Mouse (Mus musculus) neural tube, embryonic 11.5 days (tissue): Measurements from ENCODE around the gene Eps8. TPM values are rescaled to one million over a fixed set of nuclear protein-coding genes. Genes with fewer than 3 reads are reported as not detected.

ENCODE experiments used
- ATAC-seq: fragments of 200-750 bp; cut with Nextera tagmentation; 2 replicates; pipeline ENCODE4 v1.8.0; 2017; ENCODE audit warnings: moderate number of reproducible peaks, mild to moderate bottlenecking, moderate TSS enrichment, moderate library complexity; ENCODE audit not compliant: insufficient read depth, low FRiP score, low TSS enrichment
- DNase-seq: peaks from one replicate; pipeline ENCODE4 v3.0.0-alpha.2; 2015; ENCODE audit warnings: low spot score
- H3K27ac ChIP-seq: fragments of 300-500 bp; sonication (generic); 2 replicates; pipeline ENCODE4 v1.5.1; 2014; ENCODE audit warnings: low read depth, mild to moderate bottlenecking, low read length
- H3K27me3 ChIP-seq: fragments of 300-500 bp; sonication (generic); 2 replicates; pipeline ENCODE4 v1.6.1; 2014; ENCODE audit warnings: mild to moderate bottlenecking, low read length, mixed read lengths; ENCODE audit not compliant: control insufficient read depth, insufficient read depth
- H3K36me3 ChIP-seq: fragments of 300-500 bp; sonication (generic); 2 replicates; pipeline ENCODE4 v1.6.1; 2014; ENCODE audit warnings: mild to moderate bottlenecking, low read length, moderate library complexity, mixed read lengths; ENCODE audit not compliant: control insufficient read depth, insufficient read depth
- H3K4me1 ChIP-seq: fragments of 300-500 bp; sonication (generic); 2 replicates; pipeline ENCODE4 v1.6.1; 2014; ENCODE audit warnings: low read length, mixed read lengths; ENCODE audit not compliant: control insufficient read depth, insufficient read depth
- H3K4me2 ChIP-seq: fragments of 300-500 bp; sonication (generic); 2 replicates; pipeline ENCODE4 v1.6.1; 2014; ENCODE audit warnings: low read depth, mild to moderate bottlenecking, moderate library complexity
- H3K4me3 ChIP-seq: fragments of 300-500 bp; sonication (generic); 2 replicates; pipeline ENCODE4 v1.5.1; 2014; ENCODE audit warnings: low read depth, low read length
- H3K9ac ChIP-seq: fragments of 300-500 bp; sonication (generic); 2 replicates; pipeline ENCODE4 v1.6.1; 2014; ENCODE audit warnings: mild to moderate bottlenecking, low read length
- H3K9me3 ChIP-seq: fragments of 300-500 bp; sonication (generic); 2 replicates; pipeline ENCODE4 v1.6.1; 2016; ENCODE audit warnings: low read length; ENCODE audit not compliant: control insufficient read depth
- WGBS: fragments of 180-500 bp; shearing (Covaris S2); extraction: QIAGEN DNeasy Blood & Tissue Kit; methylation state at CpG from one replicate; pipeline ENCODE4 v1.1.7; 2014; 5-methylcytosine and 5-hydroxymethylcytosine counted together
- polyA plus RNA-seq: library from polyadenylated mRNA; unstranded; fragments of >200 nt; fragmentation: Nextera tagmentation; extraction: Ambion mirVana; gene quantifications from 2 replicates; pipeline ENCODE4 v1.2.1, GENCODE M21; 2014

The Eps8 gene
- polyA plus RNA-seq, 1 experiment from 2014 or later = 6.6 TPM

DNA sequence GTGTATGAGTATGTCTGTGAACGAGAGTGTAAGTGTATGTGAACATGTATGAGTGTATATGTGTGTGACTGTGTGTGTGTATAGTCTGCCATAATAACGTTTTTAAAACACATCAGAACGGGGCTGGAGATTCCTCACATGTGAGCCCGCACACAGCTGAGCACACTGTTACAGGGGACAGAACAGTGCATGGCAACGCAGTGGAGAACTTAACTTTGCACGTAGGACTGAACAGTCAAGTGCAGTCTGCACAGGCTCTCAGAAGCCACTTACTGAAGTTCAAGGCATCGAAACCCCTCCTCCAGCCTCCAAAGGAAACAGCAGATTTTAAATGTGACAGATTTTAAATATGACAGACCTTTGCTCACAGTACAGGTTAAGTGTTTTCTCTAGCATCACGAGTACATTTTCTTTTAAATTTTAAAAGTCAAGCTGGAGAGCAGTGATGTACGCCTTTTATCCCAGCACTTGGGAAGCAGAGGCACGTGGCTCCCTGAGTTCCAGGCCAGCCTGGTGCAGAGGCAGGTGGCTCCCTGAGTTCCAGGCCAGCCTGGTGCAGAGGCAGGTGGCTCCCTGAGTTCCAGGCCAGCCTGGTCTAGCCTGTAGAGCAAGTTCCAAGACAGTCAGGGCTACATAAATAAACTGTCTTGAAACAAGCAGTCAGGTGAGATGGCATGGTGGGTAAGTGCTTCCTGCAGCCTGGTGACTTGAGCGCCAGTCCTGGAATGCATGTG lies 15.7 kb downstream of the Eps8 start:
- Histone ChIP-seq H3K27me3 (no peaks in the 10 kb centered on the region), H3K4me2 (no peak overlapping the region), H3K27ac (no peak overlapping the region), H3K9ac (no peak overlapping the region), H3K4me1 (no peaks in the 10 kb centered on the region), H3K36me3 (no peaks in the 10 kb centered on the region), H3K9me3 (no peaks in the 10 kb centered on the region), H3K4me3 (no peak overlapping the region)
- ATAC-seq (no peak), DNase-seq (no peak)
- WGBS = 90% methylated on average over 11 of the region's 11 CpGs

DNA sequence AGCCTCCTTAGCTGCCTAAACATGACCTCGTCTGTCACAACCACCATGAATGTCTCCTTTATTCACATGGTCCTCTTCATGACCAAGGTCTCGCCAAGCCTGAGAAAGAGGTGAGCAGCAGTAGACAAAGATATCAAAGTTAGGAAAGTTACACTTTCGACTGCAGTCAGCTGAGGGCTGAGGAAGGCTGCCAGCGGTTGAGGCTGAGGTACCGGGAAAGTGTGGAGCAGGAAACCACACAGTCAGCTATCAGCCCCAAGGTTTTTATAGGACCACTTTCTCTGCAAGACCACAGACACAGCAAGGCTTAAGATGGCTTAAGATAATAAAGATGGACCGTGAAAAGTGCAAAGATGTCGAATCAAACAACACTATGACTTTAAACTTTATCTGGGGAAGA lies 17.2 kb downstream of the Eps8 start:
- Histone ChIP-seq H3K9me3 (no peaks in the 10 kb centered on the region), H3K9ac (no peak overlapping the region), H3K4me2 (no peak overlapping the region), H3K4me1 (no peaks in the 10 kb centered on the region), H3K4me3 (no peak overlapping the region), H3K27me3 (no peaks in the 10 kb centered on the region), H3K36me3 (no peaks in the 10 kb centered on the region), H3K27ac (no peak overlapping the region)
- ATAC-seq (no peak), DNase-seq (no peak)
- 74% methylated on average over 7 of the region's 7 CpGs for WGBS

DNA sequence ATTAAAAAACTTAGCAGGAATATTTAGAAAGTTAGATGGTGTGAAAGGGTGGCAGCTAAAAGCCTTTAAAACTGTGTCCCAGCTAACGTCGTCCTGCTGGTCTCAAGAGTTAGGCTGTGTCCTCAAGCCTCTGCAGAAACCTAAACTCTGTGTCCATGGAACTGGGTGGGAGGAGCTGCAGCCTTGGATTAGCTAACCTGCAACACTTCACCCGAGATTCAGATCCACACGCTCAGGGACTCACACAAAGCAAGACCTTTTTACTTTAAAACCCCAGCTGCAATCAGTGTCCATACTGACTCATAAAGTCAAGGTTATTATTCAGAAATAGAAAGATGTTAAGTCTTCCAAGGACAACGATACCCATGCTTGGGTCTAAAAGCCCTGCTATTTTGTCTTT lies 18.5 kb downstream of the Eps8 start:
- Histone ChIP-seq H3K4me3 (no peak overlapping the region), H3K9ac (no peak overlapping the region), H3K4me1 (no peaks in the 10 kb centered on the region), H3K4me2 (no peak overlapping the region), H3K9me3 (no peaks in the 10 kb centered on the region), H3K36me3 (no peaks in the 10 kb centered on the region), H3K27me3 (no peaks in the 10 kb centered on the region), H3K27ac (no peak overlapping the region)
- ATAC-seq (no peak), DNase-seq (no peak)
- WGBS = 82% methylated on average over 5 of the region's 5 CpGs

GRCm38 (mm10) chr6:137633626-137634025 lies 21.1 kb downstream of the Eps8 start:
- Histone ChIP-seq H3K36me3 (no peaks in the 10 kb centered on the region), H3K4me1 (no peaks in the 10 kb centered on the region), H3K9me3 (no peaks in the 10 kb centered on the region), H3K4me2 (no peak overlapping the region), H3K4me3 (no peak overlapping the region), H3K27ac (no peak overlapping the region), H3K9ac (no peak overlapping the region), H3K27me3 (no peaks in the 10 kb centered on the region)
- no peak for ATAC-seq
- WGBS = 49% methylated on average over 4 of the region's 4 CpGs
- no peak for DNase-seq

DNA sequence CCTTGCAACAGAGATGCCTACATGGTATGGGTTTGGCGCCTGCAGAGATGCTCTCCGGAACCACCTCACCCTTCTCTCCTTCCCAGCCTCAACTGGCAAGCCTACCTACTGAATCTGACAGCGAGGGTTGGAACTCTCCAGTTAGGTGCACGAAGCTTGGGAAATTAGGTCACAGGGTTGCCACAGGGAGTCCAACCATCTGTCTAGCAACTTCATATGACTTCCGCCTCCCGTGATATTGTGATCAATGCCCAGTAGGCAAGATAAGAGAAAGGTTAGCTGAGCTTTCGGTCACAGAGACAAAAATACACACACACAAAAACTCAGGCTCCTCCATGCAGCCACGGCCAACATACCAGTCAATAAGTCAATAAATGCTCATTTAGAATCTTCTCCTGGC lies 21.6 kb downstream of the Eps8 start:
- Histone ChIP-seq H3K27me3 (no peaks in the 10 kb centered on the region), H3K9me3 (no peaks in the 10 kb centered on the region), H3K4me3 (no peak overlapping the region), H3K27ac (no peak overlapping the region), H3K4me2 (no peak overlapping the region), H3K36me3 (no peaks in the 10 kb centered on the region), H3K9ac (no peak overlapping the region), H3K4me1 (no peaks in the 10 kb centered on the region)
- no peak for ATAC-seq
- DNase-seq = no peak
- 84% methylated on average over 8 of the region's 8 CpGs for whole genome bisulfite sequencing

DNA sequence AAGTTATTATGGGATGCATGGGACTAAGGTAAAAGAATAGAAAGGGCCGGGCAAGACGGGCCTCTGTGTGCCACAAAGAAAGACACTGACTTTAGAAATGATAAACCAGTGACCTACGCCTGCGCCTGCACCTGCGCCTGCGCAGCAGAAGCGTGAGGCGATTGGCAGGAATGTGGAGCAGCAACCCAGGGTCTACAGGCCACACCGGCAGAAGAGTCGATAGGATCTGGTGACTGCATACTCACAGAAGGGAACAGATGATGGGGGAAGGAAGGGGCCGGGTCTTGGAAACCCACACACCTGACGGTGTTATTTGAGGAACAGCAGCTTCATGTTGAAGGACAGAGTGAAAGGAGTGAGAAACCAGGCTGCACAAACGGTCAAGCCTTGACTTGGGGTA lies 24.3 kb downstream of the Eps8 start:
- no peak for DNase-seq
- WGBS = 86% methylated on average over 13 of the region's 13 CpGs
- H3K4me3 ChIP-seq = no peak overlapping the region
- H3K9ac ChIP-seq = no peak overlapping the region
- H3K4me2 ChIP-seq = no peak overlapping the region
- H3K27me3 ChIP-seq = no peaks in the 10 kb centered on the region
- H3K27ac ChIP-seq = no peak overlapping the region
- no peak for ATAC-seq
- H3K4me1 ChIP-seq = no peaks in the 10 kb centered on the region
- H3K9me3 ChIP-seq = no peaks in the 10 kb centered on the region
- H3K36me3 ChIP-seq = no peaks in the 10 kb centered on the region

GRCm38 (mm10) chr6:137629603-137630231 lies 25.0 kb downstream of the Eps8 start:
- no peak overlapping the region for H3K4me2 ChIP-seq
- 68% methylated on average over 13 of the region's 13 CpGs for WGBS
- H3K27me3 ChIP-seq = no peaks in the 10 kb centered on the region
- 0 out of 2 replicates have a peak, but pooled peaks have one; percentile 23 for ATAC-seq
- H3K27ac ChIP-seq = no peak overlapping the region
- no peaks in the 10 kb centered on the region for H3K4me1 ChIP-seq
- no peak overlapping the region for H3K9ac ChIP-seq
- H3K36me3 ChIP-seq = no peaks in the 10 kb centered on the region
- DNase-seq = peak; percentile 26
- H3K9me3 ChIP-seq = no peaks in the 10 kb centered on the region
- no peak overlapping the region for H3K4me3 ChIP-seq

- Histone ChIP-seq H3K4me2 (no peak overlapping the region), H3K4me1 (no peaks in the 10 kb centered on the region), H3K9me3 (no peaks in the 10 kb centered on the region), H3K27ac (no peak overlapping the region), H3K27me3 (no peaks in the 10 kb centered on the region), H3K4me3 (no peak overlapping the region), H3K9ac (no peak overlapping the region), H3K36me3 (no peaks in the 10 kb centered on the region)
- 92% methylated on average over 6 of the region's 6 CpGs for WGBS
- DNase-seq (no peak), ATAC-seq (no peak)
Measured at GRCm38 (mm10) chr6:137628715-137629114, 26.0 kb downstream of the Eps8 start.

DNA sequence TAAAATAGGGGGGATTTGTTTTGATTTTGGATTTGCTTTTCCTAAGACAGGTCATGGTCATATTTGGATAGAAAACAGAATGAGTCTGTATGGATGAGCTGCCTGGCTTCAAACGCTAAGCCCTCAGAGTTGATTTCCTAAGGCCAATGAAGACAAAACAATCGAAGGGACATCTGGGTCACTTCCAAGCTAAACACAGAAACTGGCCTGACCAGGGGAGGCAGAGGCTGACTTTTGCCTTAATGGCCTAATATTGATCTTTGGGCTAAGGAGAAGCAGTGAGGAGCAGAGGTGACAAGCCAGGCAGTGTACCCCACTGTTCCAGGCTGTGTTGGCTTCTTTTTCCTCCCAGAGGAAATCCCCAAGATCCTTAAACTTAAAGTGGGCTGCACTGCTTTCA lies 33.7 kb downstream of the Eps8 start:
- H3K4me2 ChIP-seq = no peak overlapping the region
- H3K27me3 ChIP-seq = no peaks in the 10 kb centered on the region
- H3K9me3 ChIP-seq = no peaks in the 10 kb centered on the region
- H3K4me1 ChIP-seq = no peaks in the 10 kb centered on the region
- no peak overlapping the region for H3K27ac ChIP-seq
- 77% methylated on average over 2 of the region's 2 CpGs for WGBS
- ATAC-seq (no peak), DNase-seq (no peak)
- no peak overlapping the region for H3K4me3 ChIP-seq
- no peaks in the 10 kb centered on the region for H3K36me3 ChIP-seq
- H3K9ac ChIP-seq = no peak overlapping the region
